Mouse (Mus musculus): Measurements from ENCODE around the gene Atp6v1b1. TPM values are rescaled to one million over a fixed set of nuclear protein-coding genes. Genes with fewer than 3 reads are reported as not detected.
A peak's percentile ranks its signal among the peaks of the same experiment; 100 is the strongest.

Gene Atp6v1b1
- total RNA-seq, 2 experiments from 2014 or later, result not detected

DNA sequence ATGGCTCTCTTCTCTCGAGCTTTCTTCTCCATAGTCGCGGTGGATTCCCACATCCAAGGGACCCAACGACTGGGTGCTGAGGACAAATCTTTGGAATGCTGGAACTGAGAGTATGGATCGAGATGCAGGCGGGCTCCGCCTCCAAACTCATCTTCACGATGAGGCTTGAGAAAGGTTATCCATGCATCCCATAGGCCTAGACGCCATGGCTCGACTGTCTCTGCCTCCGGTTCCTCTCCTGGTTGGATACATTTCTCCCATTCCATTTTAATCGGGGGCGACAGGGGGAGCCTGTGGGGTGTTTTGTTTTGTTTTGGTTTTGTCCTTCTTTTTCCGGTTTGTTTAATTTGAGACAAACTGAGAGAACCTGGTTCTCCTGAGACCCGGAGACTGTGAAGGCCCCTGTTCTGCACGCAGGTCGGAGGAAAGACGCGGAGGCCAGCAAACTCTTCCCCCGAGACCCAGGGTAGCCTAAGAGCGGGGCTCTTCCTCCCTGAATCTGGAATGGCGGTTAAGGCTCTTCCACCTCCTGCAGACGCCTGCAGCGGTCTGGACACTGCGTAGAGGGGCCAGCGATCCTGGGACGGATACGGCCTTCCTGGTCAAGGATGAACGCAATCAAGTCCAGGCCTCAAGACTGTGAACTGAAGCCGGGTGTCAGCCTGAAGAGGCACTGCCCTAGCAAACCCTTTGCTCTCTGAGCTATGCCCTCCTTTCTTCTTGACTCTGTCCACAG lies 27.2 kb upstream of the Atp6v1b1 start:
- no peak for DNase-seq

DNA sequence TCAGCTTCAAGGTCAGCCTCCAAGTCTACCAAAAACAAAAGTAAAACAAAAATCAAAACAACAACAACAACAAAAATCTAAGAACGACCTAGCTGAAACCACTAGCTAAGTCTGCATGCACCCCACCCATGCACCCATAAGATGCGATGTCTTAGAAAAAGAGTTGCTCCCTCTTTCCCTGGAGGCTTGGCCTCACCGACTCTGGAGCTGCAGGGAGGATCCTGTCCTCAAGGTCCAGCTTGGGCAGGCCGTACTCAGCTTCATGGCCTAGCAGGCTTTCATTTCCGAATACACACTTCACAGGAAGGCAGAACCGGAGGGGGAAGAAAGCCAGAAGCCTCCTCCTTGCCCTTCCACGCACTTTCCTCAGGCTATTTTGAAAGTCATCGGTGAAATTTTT lies 25.8 kb upstream of the Atp6v1b1 start:
- DNase-seq, result no peak

DNA sequence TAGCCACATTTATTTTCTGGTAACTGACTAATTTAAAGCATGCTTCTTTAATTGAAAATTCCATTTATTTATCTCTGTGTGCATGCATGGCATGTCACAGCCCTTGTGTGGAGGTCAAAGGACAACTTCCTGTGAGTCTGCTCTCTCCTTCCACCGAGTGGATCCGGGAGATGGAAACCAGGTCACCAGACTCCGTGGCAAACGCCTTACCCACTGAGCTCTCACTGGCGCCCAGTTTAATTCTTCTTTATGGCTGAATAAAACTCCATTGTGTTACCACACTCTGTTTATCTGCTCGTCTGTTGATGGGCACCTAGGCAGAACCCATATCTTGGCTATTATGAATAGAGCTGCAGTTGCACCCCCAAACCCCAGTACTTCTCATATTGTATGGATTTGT lies 20.3 kb upstream of the Atp6v1b1 start:
- no peak for DNase-seq

DNA sequence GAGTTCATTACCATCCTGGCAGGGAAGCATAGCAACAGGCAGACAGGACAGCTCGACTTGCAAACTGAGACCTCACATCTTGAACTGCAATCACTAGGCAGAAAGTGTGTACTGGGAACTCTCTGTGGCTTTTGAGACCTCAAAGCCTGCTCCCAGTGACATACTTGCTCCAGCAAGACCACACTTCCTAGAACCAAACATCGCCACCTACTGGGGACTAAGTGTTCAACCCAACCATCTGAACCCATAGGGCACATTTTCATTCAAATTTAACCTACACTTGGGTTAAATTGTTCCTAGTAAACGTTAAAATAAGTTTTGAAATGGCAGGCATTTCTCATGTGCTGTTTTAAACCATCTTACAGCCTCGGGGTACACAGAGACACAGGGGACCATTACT lies 15.6 kb upstream of the Atp6v1b1 start:
- no peak for DNase-seq

DNA sequence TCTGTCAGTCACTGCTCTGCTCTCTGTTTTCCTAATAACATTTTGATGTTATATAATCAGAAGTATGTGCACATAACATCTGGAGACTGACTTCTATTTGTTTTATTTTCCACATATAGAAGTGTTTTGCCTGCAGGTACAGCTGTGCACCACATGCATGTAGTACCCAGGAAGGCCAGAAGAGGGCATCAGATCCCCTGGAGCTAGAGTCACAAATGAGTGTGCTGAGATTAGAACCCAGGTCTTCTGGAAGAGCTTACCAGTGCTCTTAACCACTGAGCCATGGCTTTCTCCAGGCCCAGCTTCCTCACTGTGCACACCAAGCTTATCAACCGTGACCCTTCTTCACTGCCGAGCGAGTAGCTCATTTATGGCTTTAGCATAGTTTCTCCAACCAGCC lies 14.3 kb upstream of the Atp6v1b1 start:
- DNase-seq, result no peak

DNA sequence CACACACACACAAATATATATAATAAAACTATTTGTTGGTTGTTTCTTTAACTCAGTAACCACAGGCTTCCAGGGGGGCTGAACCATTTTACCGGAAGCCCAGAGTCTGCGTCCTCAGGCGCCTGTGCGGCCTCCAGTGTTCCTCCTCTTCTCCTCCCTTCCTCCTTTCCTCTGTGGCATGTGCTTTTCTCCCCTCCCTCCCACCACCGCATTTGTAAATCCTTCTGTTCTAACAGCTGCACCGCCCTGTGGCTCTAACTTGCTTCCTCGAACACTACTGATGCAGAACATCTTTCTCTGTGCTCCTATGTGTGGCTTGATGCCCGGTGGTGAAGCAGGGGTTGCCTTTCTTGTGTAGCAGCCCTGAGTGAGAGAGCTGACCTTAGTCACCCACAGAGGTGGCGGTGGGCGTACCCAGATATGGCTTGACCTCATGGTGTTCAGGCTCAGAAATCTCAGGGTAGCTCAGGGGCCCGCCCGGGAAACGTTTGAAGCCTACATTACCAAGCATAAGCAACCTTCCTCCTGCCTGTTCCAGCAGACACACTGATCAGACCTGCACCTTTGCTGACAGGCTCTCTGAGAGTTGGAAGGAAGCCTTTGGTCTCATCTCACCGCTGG lies 13.3 kb upstream of the Atp6v1b1 start:
- DNase-seq, result no peak

DNA sequence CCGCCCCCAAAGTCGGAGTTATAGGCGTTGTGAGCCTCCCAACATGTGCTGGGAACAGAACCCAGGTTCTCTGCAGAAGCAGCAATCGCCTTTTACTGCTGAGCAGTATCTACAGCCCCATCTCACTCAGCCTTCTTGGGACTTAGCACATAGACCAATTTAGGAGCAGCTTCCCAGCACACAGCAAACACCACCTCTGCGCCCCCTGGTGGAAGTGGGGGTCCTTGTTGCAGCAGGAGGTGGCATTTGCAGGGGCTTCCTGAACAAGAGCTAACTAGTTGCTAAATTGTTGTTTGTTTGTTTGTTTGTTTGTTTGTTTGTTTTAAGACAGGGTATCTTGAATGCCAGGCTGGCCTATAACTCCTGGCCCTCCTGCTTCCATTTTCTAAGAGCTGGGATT lies 11.7 kb upstream of the Atp6v1b1 start:
- DNase-seq, result peak; percentile 25

DNA sequence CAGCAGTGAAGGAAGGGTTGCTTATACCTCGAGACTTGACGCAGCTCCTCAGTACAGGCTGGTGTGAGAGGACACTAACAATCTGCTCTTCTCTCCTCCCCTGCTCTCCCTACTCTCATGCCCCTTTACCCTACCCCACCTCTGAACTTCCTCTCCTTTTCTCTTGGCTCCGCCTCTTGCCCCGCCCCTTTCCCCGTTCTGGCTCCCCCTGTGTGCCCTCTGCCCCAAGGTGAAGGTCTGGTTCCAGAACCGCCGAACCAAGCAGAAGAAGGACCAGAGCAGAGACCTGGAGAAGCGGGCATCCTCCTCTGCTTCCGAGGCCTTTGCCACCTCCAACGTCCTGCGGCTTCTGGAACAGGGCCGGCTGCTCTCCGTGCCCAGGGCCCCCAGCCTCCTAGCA lies 5.5 kb upstream of the Atp6v1b1 start:
- no peak for DNase-seq

DNA sequence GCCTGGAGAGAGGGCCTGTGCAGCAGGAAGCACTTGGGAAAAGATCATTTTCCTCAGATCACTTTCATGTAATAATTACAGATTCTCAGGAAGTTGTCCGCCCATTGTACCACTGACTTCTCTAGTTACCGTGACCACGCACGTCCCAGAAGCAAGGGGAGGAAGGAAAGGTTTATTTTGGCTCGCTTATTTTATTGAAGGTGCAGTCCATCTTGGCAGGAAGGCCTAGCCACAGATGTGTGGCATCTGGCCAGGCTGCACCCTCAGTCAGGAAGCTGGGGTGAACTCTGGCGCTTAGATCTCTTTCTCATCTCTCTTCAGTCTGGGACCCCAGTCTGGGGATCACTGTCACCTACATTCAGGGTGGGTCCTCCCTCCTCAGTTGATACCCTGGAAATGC lies 4.2 kb upstream of the Atp6v1b1 start:
- no peak for DNase-seq

DNA sequence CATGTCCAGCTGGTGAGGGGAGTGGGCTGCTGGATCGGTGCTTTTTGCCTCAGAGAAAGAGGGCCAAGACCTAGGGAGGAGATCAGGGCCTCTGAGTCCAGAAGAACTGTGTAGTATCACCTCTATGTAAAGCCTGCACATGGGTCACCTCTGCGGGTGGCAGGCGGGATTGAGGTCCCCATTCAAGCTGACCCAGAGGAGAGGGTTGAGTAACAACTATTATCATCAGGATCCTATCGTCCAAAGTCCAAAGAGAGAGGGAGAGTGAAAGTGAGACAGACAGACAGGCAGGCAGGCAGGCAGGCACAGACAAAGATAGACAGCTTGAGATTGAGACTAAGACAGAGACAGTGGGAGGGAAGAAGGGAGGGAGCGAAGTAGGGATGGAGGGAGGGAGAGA lies 422 bp downstream of the Atp6v1b1 start:
- DNase-seq, result no peak

DNA sequence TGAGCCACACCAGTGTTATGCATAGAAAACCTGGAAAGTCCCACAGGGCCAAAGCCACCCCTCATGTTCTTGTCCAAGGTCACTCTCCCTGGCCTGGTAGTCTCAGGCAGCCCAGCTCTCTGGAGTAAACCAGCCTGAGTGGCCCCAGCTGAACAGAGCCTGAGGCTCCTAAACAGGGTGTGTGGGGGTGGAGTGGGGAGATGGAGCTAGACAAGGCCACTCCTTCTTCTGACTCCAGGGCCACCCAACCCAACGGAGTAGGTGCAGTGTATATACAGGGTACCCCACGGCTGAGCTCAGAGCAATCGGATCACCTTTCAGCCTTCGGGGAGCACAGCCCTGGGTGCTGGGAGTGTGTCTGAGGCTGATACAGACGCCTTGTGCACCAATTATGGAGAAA lies 1.3 kb downstream of the Atp6v1b1 start:
- DNase-seq, result no peak

DNA sequence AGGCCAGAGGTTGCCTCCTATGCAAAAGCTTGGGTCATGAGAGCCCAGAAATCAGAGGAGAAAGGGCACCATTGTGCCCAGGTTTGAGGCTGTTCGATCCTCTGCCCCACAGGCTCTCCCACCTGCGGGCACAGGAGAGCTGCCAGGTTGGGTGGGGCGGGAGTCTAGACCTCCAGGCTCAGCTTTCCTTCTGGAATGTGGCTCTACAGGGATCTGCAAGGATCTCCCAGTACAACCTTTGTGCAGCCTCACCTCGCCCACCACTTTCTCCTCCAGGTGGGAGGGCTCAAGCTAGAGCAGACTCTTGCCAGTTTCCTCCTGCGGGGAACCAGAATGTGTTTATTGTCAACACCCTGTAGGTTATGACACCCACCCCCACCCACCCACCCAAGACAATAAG lies 1.8 kb downstream of the Atp6v1b1 start:
- DNase-seq, result no peak

DNA sequence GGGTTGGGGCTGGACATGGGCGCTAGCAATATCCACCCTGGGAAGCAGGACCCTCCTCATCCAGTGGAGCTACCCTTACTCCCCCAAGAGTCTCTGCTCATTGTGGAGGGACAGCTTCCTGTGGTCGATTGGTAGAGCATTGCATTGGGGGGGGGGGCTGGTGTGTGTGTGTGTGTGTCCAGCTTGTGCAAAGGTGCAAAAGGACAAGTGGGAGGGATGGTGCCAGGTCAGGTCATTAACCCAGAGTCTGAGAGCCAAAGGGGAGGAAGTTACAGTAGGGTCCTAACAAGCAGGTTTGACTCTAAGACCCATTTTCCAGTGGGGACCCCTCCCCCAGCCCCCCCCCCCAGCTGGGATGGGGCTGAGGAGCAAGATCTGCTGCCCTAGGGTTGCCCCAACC lies 2.7 kb downstream of the Atp6v1b1 start:
- no peak for DNase-seq

DNA sequence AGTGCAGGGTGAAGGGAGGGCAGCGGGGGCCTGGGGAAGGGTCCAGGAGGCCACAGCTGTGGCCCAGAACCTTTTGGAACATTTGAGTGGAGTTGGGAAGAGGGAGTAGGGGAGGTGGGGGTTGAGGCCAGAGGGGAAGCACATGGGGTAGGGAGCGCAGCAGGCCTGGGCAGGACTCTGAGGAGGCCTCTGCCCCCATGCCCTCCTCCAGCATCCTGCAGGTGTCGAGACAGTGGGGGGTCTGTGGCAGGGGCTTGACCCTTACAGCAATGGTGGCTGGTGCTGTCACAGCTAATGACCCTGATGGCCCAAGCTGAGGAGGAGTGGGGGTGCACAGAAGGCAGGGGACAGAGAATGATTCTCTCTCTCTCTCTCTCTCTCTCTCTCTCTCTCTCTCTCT lies 6.5 kb downstream of the Atp6v1b1 start:
- no peak for DNase-seq

DNA sequence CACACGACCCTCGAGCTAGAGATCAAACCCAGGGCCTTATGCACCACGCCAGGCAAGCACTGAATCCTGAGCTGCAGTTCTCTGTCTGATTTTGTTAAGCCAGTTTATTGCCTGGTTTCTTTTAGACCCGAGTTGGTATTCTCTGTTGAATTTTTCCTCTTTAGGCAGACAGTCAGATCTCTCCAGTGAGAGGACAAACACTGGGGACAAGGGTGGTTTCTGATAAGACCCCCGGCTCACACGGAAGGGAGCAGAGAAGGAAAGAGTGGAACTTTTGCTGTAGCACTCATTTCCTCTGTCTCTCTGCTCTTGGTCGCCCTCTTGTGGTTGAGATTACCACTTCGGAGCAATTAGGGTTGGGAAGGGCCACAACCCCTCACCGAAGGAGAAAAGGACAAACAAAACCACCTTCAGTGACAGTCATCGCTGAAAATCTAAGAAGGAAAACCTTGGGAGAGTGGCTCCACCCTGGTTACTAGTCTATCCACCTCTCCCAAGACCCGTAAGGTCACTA lies 7.4 kb downstream of the Atp6v1b1 start:
- DNase-seq, result no peak

DNA sequence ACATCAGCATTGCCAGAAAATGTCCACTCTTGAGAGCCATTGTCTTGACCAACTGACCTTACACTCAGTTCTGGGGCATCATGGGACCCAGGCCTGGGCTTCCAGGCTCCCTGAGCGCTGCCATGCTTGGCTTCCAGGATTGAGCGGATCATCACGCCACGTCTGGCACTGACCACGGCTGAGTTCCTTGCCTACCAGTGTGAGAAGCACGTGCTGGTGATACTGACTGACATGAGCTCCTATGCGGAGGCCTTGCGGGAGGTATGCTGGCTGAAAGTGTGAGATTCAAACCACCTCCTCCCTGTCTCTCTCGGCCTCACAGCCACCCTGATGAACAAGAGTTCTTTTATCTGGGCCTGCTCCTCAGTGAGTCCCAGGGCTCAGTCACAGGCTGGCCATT lies 13.3 kb downstream of the Atp6v1b1 start:
- DNase-seq, result no peak

DNA sequence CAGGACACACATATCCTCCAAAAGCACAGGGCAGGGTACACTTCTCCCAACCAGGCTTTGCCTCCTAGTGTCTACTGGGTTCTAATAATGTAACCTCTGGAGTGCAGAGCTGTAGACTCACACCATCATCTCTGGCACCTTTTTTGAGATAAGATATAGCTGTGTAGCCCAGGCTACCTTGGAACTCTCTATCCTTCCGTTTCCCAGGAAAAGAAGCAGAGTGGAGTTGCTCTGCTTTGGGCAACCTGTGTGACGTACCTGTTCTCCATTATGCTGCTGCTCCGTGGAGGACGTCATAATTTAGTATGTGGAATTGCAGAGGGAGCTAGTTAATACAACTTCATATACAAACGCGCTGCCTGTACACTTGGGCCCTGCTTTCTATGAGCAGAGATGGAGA lies 19.6 kb downstream of the Atp6v1b1 start, which contains the start of gene Ankrd53:
Gene Ankrd53 (plus strand): TSS at position 301 of the 400 bp plus-strand sequence.
- DNase-seq, result no peak

DNA sequence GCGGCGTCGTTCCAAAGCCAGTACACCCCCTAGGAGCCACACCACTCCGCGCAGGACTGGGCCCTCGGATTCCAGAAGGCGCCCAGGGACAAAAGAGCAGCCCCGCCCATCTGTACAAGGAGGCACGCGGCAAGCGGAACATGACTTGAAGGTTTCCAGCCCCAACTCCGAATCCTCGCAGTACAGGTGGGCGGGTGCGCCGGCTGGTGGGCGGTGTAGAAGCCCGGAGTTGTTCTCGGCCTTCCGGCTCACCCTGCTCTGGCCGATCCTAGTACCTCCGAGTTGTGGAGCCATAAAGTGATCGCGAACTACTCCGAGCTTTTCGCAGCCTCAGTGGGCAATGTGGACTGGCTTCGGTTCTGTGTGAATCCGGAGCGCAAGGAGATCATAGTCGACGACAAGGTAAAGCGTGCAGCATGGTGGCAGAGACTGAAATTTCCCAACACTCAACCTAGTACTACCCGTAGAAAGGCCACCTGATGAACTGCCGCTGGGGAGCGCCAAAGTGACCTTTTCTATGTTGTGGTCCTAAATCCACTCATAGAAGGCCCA lies 20.2 kb downstream of the Atp6v1b1 start:
- no peak for DNase-seq

DNA sequence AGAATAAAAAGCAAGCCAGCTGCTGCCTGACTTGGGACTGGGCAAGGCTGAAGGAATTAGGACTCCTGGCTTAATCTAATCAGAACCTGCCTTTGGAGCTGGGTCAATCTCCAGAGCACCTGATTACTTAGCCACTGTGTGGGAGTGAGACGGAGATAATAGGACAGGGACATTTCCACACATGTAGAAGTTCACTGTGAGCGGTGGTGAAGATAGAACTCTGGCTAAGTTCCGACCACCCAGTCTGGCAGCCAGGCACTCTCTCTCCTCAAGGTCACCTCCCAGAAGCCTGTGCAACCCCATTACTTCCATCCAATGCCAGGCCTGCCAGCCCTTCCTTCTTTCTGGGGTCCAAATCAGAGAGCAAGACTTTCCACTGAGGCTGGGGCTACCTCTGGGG lies 24.2 kb downstream of the Atp6v1b1 start:
- no peak for DNase-seq

DNA sequence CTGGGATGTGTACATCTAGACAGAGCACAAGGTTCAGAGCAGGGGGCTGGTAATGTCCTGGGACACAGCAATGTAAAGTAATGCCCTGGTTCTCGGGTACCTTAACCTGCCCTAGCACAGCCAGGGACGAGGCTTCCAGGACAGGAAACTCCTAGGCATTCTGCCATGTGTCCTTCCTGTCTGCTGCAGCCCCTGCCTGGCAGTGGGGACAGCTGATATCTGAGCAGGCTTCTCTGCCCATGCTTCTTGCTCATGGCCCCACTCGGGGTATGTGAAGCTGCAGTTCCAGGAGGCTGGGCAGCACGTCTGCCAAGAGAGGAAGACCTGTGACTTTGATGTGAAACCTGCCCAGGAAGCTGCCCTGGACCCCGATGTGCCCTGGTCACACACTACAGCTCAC lies 25.7 kb downstream of the Atp6v1b1 start:
- no peak for DNase-seq

DNA sequence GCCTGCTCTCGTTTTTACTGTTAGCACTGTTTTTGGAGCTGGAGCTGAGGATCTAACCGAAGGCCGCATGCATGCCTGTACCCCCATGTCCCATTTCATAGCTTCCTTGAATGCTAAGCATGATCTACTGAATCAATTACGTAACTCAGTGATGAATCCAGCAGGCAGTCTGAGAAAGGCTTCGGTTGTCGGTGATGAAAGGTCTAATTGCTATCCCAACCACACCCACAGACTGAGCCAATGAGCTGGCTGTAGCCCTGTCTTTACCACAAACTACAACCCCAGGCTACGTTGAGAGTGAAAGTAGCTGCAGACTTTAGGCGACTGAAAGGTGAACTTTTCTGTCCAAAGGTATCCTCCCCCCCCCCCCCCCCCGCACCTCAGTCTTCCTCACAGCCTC lies 31.3 kb downstream of the Atp6v1b1 start:
- no peak for DNase-seq

DNA sequence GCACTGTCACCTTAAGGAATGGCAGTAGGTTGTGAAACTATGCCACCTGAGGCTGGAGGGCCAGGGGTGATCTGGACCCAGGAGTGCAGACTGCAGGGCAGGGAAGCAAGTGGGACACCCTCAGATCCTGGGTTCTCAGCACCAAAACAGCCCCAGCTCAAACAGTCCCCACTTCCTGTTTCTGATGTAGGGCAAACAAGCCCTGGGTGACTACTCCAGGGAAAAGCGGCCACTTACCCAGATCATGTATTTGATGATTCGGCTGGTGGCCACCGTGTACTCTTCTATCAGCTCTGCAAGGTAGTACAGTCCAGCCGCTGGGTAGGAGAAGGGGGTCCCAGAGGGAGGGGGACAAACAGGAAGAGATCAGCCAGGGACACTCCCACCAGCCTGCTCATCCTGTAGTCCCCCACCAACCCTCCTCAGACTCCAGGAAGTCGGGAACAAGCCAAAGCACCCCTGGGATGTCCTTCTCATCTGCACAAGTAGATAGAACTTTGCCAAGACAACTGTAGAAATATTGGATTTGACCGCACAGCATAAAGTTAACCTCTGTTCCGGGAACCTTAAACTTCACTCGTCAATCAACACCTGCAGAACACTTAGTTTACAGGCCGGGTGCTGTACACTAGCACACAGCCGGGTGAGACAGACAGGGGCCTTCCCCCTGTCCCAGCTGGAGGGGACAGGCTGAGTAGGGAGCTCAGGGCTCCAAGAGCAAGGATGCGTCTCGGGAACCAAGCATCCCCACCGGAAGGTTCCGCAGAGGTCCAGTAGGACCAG lies 32.2 kb downstream of the Atp6v1b1 start:
- no peak for DNase-seq
